Mouse (Mus musculus) MEL-GATA-1-ER (cell line): ENCODE results near the gene Myb.

ENCODE experiments used
- DNase-seq: peaks from one replicate; pipeline ENCODE4 v3.0.0-alpha.2; 2012; ENCODE audit warnings: low read depth; ENCODE audit errors: extremely low read depth

The Myb gene

GRCm38 (mm10) chr10:21130901-21131493 is 29.8 kb downstream of the Myb start:
- no peak for DNase-seq

DNA sequence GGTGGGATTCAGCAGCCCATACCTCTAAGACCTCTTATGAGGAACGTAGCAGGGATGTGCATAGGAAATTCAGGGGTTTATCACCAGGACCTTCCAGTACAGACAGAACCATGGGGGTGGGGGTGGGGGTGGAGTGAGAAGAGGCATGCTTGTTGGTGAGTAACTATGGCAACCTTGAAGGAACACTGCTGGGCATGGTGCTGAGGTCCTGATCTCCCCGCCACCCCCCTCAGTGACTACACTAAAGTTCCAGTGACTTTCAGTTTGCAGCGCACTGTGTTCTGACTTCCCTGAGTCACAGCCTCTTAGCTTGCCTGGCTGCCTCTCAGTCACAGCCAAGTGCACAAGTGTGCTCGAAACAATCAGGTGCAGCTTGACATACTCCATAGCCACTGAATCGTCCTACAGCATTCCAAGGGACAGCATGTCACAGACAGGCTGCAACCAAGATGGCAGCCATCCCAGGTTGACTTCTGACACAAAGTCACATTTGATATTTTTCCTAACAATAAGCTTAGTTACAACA is 32.6 kb downstream of the Myb start:
- no peak for DNase-seq

- DNase-seq = peak; percentile 15
These were observed 42.4 kb downstream of the Myb start for GRCm38 (mm10) chr10:21118341-21118740.

GRCm38 (mm10) chr10:21114459-21114858 is 46.3 kb downstream of the Myb start:
- DNase-seq = no peak

- no peak for DNase-seq
These were observed 48.1 kb downstream of the Myb start for GRCm38 (mm10) chr10:21112689-21113088.

- DNase-seq = no peak
These were observed 51.3 kb downstream of the Myb start for GRCm38 (mm10) chr10:21109337-21110056.

- peak; percentile 65 for DNase-seq
These were observed 52.0 kb downstream of the Myb start for GRCm38 (mm10) chr10:21108796-21109195.

- DNase-seq = peak; percentile 44
These were observed 52.6 kb downstream of the Myb start for GRCm38 (mm10) chr10:21108182-21108581.

GRCm38 (mm10) chr10:21105206-21105605 is 55.6 kb downstream of the Myb start:
- no peak for DNase-seq

DNA sequence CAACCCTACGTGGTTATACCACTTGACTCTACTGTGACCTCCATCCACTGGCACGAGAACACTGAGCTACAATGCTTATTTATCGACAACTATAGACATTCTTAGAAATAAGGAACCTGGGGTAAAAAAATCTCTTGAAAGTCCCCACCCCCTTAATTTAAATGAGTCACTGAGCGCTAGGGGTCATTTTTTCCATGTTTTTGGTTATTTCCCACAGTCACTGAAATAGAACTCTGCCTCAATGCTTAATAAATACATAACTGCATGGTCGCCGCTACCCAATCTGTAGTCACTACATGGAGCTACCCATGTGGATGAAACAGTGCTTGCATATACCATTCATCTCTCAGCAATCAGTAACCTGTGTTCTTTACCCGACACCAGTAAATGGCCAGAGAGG is 58.1 kb downstream of the Myb start:
- DNase-seq = no peak

DNA sequence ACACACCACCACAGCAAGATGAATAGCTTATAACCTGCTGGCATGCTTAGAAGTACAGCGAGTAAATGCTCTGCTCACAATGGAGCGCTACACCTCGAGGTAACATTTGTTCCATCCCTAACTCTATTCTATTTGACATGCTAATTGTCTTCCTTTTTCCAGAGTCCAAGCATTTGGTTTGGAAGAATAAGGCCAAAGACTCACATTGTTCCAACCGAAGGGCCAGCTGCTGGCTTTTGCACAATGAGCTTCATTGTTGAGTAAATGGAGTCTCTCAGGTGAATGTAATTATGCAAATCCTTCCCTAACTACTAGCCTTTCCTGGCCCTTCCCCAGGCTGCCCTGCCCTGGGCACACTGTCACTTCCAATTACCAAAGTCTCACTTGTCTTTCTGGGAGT is 58.8 kb downstream of the Myb start:
- no peak for DNase-seq

DNA sequence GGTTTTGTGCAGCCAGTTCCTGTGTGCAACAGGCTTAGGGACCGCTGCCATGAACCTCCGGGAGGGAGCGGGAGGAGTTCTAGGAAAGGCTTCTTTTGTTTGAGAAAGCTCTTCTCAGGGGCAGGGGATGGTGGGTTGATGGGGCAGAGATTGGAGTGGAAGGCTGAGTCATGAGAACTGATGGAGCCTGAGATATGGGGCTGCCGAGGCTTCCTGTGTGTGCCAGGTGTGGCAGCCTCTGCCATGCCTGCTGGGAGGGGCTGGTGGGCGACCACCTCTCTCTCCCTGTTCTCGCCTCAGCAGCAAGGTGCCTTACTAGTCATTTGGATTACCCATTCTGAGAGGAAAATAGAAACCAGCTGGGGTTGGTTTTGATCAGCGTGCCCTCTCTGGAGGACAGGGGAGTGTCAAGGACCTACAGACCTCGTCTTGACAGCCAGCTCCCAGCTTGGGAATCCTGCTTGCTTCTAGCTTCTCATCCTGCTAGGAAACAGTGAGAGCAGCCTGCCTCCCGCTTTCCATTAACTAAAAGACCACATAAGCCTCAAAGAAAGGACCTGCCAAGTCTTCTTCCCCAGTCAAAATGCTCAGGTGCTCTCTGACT is 60.0 kb downstream of the Myb start:
- no peak for DNase-seq

DNA sequence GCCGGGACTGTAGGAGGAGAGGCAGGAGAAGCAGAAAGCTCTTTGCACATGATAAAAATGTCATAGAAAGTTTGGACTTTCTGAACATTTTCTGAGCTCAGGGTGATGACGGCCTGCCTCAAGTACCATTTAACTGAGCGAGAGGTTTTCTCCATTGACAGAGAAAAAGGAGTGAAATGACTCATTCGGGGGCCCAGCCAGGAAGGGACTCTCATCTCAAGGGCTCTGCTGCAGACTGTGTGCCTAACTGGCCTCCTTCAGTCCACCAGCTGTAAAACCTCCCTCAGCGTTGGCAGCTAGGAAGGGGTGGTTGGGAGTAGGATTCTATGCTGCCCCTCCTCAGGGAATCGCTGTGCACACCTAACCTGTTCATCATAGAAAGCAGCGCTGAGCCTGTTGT is 61.3 kb downstream of the Myb start:
- no peak for DNase-seq

DNA sequence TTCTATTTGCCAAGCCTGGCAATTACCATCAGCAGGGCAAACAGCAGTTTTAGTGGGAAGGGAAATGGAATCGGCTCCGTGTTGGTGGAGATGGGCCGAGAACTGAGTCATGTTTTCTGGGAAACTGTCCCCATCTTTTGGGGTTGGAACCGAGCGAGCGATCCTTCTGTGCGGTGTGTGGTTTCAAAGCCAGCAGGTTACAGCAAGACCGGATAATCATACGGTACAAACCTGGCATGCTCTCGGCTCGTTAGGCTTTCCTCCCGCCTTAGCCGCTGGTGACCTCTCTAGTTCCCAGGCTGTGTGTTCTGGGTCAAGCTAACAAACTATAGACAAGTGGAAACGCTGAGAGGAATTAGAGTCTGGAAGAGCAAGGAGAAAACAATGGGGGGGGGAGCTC is 65.2 kb downstream of the Myb start:
- no peak for DNase-seq

GRCm38 (mm10) chr10:21094896-21095295 is 65.9 kb downstream of the Myb start:
- DNase-seq = no peak

DNA sequence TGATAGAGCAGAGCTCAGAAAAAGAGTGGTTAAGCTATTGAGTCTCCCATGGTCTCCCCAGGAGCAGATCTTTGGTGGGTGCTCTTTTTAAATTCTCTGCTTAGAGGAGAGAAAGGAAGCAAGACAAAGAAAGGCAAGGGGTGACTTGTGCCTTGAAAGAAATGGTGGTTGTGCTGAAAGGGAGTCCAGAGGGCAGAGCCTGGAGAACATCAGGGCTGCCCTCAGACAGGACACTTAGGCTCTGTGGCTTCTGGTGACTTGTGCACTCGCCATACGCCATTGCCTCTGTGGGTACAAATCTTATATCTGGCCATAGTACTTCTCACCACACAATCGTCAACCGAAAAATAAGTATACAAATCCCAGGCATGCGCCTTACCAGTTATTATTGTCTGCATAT is 67.5 kb downstream of the Myb start:
- no peak for DNase-seq

- no peak for DNase-seq
These were observed 68.1 kb downstream of the Myb start for GRCm38 (mm10) chr10:21092501-21093270.

DNA sequence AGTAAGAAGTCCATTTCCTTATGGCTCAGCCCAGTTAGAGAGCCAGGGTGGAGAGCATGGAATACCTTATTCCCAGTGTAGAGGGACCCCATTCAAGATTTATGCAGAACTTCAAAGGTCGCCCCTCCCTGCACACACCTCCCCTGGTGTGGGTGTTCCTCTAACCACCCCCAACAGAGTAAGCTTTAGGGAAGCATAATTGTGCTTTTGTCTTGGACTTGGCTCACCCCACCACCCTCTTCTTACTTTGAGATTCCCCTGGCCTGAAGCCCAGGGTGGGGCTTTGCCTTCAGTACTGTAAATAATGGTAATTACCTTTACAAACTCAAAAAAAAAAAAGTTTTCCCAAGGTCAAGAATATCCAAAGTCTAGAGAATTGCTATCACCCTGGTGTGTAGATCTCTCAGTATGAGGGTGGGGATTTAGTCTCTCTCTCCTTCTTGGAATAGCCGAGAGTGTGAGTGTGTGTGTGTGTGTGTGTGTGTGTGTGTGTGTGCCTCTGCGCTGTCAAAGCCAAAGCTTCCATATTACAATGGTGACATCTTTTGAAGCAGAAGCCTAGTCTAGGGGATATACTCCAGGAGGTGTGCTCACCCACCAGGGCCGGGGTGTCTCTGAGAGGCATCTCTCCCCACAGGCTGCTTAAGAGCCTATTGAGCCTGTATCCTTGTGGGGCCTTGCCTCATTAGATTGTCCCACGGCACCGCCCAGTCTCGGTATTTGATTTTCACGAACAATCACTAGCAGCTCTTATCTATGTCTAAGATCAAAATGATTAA is 69.7 kb downstream of the Myb start:
- no peak for DNase-seq

DNA sequence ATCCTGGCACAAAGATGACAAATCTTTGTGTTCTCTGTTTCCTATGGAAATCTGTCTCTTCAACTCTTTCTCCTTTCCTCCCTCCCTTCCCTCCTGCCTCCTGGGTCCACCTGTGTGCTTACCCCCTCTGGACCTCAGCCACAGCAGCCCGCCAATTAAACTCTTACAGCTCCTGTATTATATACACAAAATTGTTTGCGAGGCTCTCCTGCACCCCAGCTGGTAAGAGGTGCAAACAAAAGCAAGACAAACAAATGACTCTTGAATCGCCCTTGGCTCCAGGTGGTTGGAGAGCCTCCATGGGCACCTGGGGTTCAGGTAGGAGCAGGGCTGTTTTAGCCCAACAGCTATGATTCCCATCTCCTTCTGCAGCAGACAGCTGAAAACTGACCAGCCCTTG is 71.2 kb downstream of the Myb start:
- no peak for DNase-seq

- DNase-seq = no peak
These were observed 73.1 kb downstream of the Myb start for GRCm38 (mm10) chr10:21087614-21088232.

GRCm38 (mm10) chr10:21085044-21085443 is 75.7 kb downstream of the Myb start:
- DNase-seq = no peak
